Mouse (Mus musculus): ENCODE results near the gene Mrpl46. TPM values are rescaled to one million over a fixed set of nuclear protein-coding genes. Genes with fewer than 3 reads are reported as not detected.

The Mrpl46 gene
- polyA plus RNA-seq, 1 experiment from 2014 or later: 54.5 TPM

GRCm38 (mm10) chr7:78778741-78779140 is 4.6 kb downstream of the Mrpl46 start:
- Histone ChIP-seq H3K4me1 (ENCODE audit: control insufficient read depth, insufficient read depth, low read length) (peaks cover 13% of the 10 kb centered on the region), H3K4me3 (ENCODE audit: low read depth, low read length) (no peak overlapping the region), H3K9me3 (replicated peaks; ENCODE audit: control insufficient read depth, low read length, poor library complexity, severe bottlenecking) (no peaks in the 10 kb centered on the region), H3K27me3 (ENCODE audit: control insufficient read depth, insufficient read depth, low read depth, low read length) (no peaks in the 10 kb centered on the region), H3K4me2 (ENCODE audit: low read length) (no peak overlapping the region), H3K27ac (ENCODE audit: low read length) (no peak overlapping the region), H3K9ac (ENCODE audit: low read depth, low read length) (no peak overlapping the region), H3K36me3 (ENCODE audit: control insufficient read depth, insufficient read depth, low read length) (peaks cover 38% of the 10 kb centered on the region)
- 96% methylated on average over 5 of the region's 5 CpGs for WGBS
- no peak for ATAC-seq

GRCm38 (mm10) chr7:78770936-78771335 is 12.4 kb downstream of the Mrpl46 start:
- Histone ChIP-seq H3K4me1 (ENCODE audit: control insufficient read depth, insufficient read depth, low read length) (peaks cover 5% of the 10 kb centered on the region; the same call in 1 of the 2 replicates), H3K27me3 (ENCODE audit: control insufficient read depth, insufficient read depth, low read depth, low read length) (no peaks in the 10 kb centered on the region), H3K9ac (ENCODE audit: low read depth, low read length) (no peak overlapping the region), H3K4me3 (ENCODE audit: low read depth, low read length) (no peak overlapping the region), H3K9me3 (replicated peaks; ENCODE audit: control insufficient read depth, low read length, poor library complexity, severe bottlenecking) (no peaks in the 10 kb centered on the region), H3K36me3 (ENCODE audit: control insufficient read depth, insufficient read depth, low read length) (peaks cover 15% of the 10 kb centered on the region), H3K4me2 (ENCODE audit: low read length) (no peak overlapping the region), H3K27ac (ENCODE audit: low read length) (no peak overlapping the region)
- 87% methylated on average over 5 of the region's 5 CpGs for WGBS
- no peak for ATAC-seq

GRCm38 (mm10) chr7:78769075-78769652 is 14.2 kb downstream of the Mrpl46 start:
- Histone ChIP-seq H3K9me3 (replicated peaks; ENCODE audit: control insufficient read depth, low read length, poor library complexity, severe bottlenecking) (no peaks in the 10 kb centered on the region), H3K36me3 (ENCODE audit: control insufficient read depth, insufficient read depth, low read length) (peaks cover 6% of the 10 kb centered on the region), H3K4me1 (ENCODE audit: control insufficient read depth, insufficient read depth, low read length) (peaks cover 5% of the 10 kb centered on the region; the same call in 1 of the 2 replicates), H3K27ac (ENCODE audit: low read length) (no peak overlapping the region), H3K9ac (ENCODE audit: low read depth, low read length) (no peak overlapping the region), H3K4me2 (ENCODE audit: low read length) (no peak overlapping the region), H3K27me3 (ENCODE audit: control insufficient read depth, insufficient read depth, low read depth, low read length) (no peaks in the 10 kb centered on the region), H3K4me3 (ENCODE audit: low read depth, low read length) (no peak overlapping the region)
- no peak for ATAC-seq
- 76% methylated on average over 7 of the region's 7 CpGs for whole genome bisulfite sequencing

GRCm38 (mm10) chr7:78767929-78768531 is 15.3 kb downstream of the Mrpl46 start:
- peaks cover 5% of the 10 kb centered on the region; the same call in 1 of the 2 replicates for H3K4me1 ChIP-seq (ENCODE audit: control insufficient read depth, insufficient read depth, low read length)
- no peaks in the 10 kb centered on the region for H3K9me3 ChIP-seq (replicated peaks; ENCODE audit: control insufficient read depth, low read length, poor library complexity, severe bottlenecking)
- ATAC-seq: peak; percentile 57
- H3K36me3 ChIP-seq (ENCODE audit: control insufficient read depth, insufficient read depth, low read length): no peaks in the 10 kb centered on the region; the same call in 1 of the 2 replicates
- H3K4me3 ChIP-seq (ENCODE audit: low read depth, low read length): no peak overlapping the region
- 65% methylated on average over 12 of the region's 12 CpGs for WGBS
- no peak overlapping the region for H3K4me2 ChIP-seq (ENCODE audit: low read length)
- H3K27ac ChIP-seq (ENCODE audit: low read length): peak overlapping the region; percentile 31; the same call in 1 of the 2 replicates
- H3K9ac ChIP-seq (ENCODE audit: low read depth, low read length): no peak overlapping the region
- no peaks in the 10 kb centered on the region for H3K27me3 ChIP-seq (ENCODE audit: control insufficient read depth, insufficient read depth, low read depth, low read length)

GRCm38 (mm10) chr7:78766019-78766683 is 17.2 kb downstream of the Mrpl46 start:
- Histone ChIP-seq H3K27ac (ENCODE audit: low read length) (no peak overlapping the region), H3K4me2 (ENCODE audit: low read length) (peak overlapping the region; percentile 33), H3K36me3 (ENCODE audit: control insufficient read depth, insufficient read depth, low read length) (no peaks in the 10 kb centered on the region), H3K9ac (ENCODE audit: low read depth, low read length) (no peak overlapping the region), H3K4me3 (ENCODE audit: low read depth, low read length) (0 out of 2 replicates have a peak overlapping the region, but pooled peaks have one; percentile 1), H3K27me3 (ENCODE audit: control insufficient read depth, insufficient read depth, low read depth, low read length) (no peaks in the 10 kb centered on the region), H3K9me3 (replicated peaks; ENCODE audit: control insufficient read depth, low read length, poor library complexity, severe bottlenecking) (no peaks in the 10 kb centered on the region), H3K4me1 (ENCODE audit: control insufficient read depth, insufficient read depth, low read length) (peaks cover 5% of the 10 kb centered on the region; the same call in 1 of the 2 replicates)
- peak; percentile 82 for ATAC-seq
- WGBS: 18% methylated on average over 18 of the region's 18 CpGs

GRCm38 (mm10) chr7:78765215-78765631 is 18.1 kb downstream of the Mrpl46 start:
- Histone ChIP-seq H3K36me3 (ENCODE audit: control insufficient read depth, insufficient read depth, low read length) (no peaks in the 10 kb centered on the region), H3K27me3 (ENCODE audit: control insufficient read depth, insufficient read depth, low read depth, low read length) (no peaks in the 10 kb centered on the region), H3K4me2 (ENCODE audit: low read length) (no peak overlapping the region), H3K4me3 (ENCODE audit: low read depth, low read length) (no peak overlapping the region), H3K9me3 (replicated peaks; ENCODE audit: control insufficient read depth, low read length, poor library complexity, severe bottlenecking) (no peaks in the 10 kb centered on the region), H3K4me1 (ENCODE audit: control insufficient read depth, insufficient read depth, low read length) (peaks cover 5% of the 10 kb centered on the region; the same call in 1 of the 2 replicates), H3K27ac (ENCODE audit: low read length) (no peak overlapping the region), H3K9ac (ENCODE audit: low read depth, low read length) (no peak overlapping the region)
- WGBS: 53% methylated on average over 5 of the region's 5 CpGs
- ATAC-seq: no peak

- no peak overlapping the region for H3K4me2 ChIP-seq (ENCODE audit: low read length)
- H3K4me3 ChIP-seq (ENCODE audit: low read depth, low read length): no peak overlapping the region
- peaks cover 5% of the 10 kb centered on the region; the same call in 1 of the 2 replicates for H3K4me1 ChIP-seq (ENCODE audit: control insufficient read depth, insufficient read depth, low read length)
- H3K27me3 ChIP-seq (ENCODE audit: control insufficient read depth, insufficient read depth, low read depth, low read length): no peaks in the 10 kb centered on the region
- WGBS: 91% methylated on average over 3 of the region's 3 CpGs
- no peak overlapping the region for H3K27ac ChIP-seq (ENCODE audit: low read length)
- no peaks in the 10 kb centered on the region for H3K9me3 ChIP-seq (replicated peaks; ENCODE audit: control insufficient read depth, low read length, poor library complexity, severe bottlenecking)
- no peak for ATAC-seq
- no peaks in the 10 kb centered on the region for H3K36me3 ChIP-seq (ENCODE audit: control insufficient read depth, insufficient read depth, low read length)
- no peak overlapping the region for H3K9ac ChIP-seq (ENCODE audit: low read depth, low read length)
Measured at GRCm38 (mm10) chr7:78763801-78764200, 19.5 kb downstream of the Mrpl46 start.

- no peaks in the 10 kb centered on the region for H3K4me1 ChIP-seq (ENCODE audit: control insufficient read depth, insufficient read depth, low read length)
- H3K27ac ChIP-seq (ENCODE audit: low read length): no peak overlapping the region
- WGBS: 44% methylated on average over 8 of the region's 8 CpGs
- H3K9me3 ChIP-seq (replicated peaks; ENCODE audit: control insufficient read depth, low read length, poor library complexity, severe bottlenecking): no peaks in the 10 kb centered on the region
- H3K4me3 ChIP-seq (ENCODE audit: low read depth, low read length): no peak overlapping the region
- H3K9ac ChIP-seq (ENCODE audit: low read depth, low read length): no peak overlapping the region
- no peaks in the 10 kb centered on the region for H3K36me3 ChIP-seq (ENCODE audit: control insufficient read depth, insufficient read depth, low read length)
- H3K27me3 ChIP-seq (ENCODE audit: control insufficient read depth, insufficient read depth, low read depth, low read length): no peaks in the 10 kb centered on the region
- no peak for ATAC-seq
- no peak overlapping the region for H3K4me2 ChIP-seq (ENCODE audit: low read length)
Measured at GRCm38 (mm10) chr7:78754458-78755000, 28.8 kb downstream of the Mrpl46 start.

Data from midbrain, embryonic 16.5 days (tissue).